Mouse (Mus musculus): ENCODE data around the gene Gm9999. TPM values are rescaled to one million over a fixed set of nuclear protein-coding genes. Genes with fewer than 3 reads are reported as not detected.
A peak's percentile ranks its signal among the peaks of the same experiment; 100 is the strongest.

The Gm9999 gene
- polyA plus RNA-seq, 1 experiment from 2014 or later, result not detected

GRCm38 (mm10) chr7:46999983-47000643 lies 16.7 kb downstream of the Gm9999 start:
- DNase-seq (ENCODE audit: low spot score), result no peak

GRCm38 (mm10) chr7:47000644-47000983 lies 17.2 kb downstream of the Gm9999 start:
- no peak for DNase-seq (ENCODE audit: low spot score)

- no peak for DNase-seq (ENCODE audit: low spot score)
These were observed 17.9 kb downstream of the Gm9999 start for GRCm38 (mm10) chr7:47001125-47001899.

GRCm38 (mm10) chr7:47001900-47002275 lies 18.5 kb downstream of the Gm9999 start:
- no peak for DNase-seq (ENCODE audit: low spot score)

- no peak for DNase-seq (ENCODE audit: low spot score)
These were observed 20.2 kb downstream of the Gm9999 start for GRCm38 (mm10) chr7:47003411-47004115.

GRCm38 (mm10) chr7:47007109-47007780 lies 23.9 kb downstream of the Gm9999 start:
- peak; percentile 33 for DNase-seq (ENCODE audit: low spot score)

- no peak for DNase-seq (ENCODE audit: low spot score)
These were observed 24.4 kb downstream of the Gm9999 start for GRCm38 (mm10) chr7:47007818-47008167.

GRCm38 (mm10) chr7:47008168-47008993 lies 25.0 kb downstream of the Gm9999 start, which contains the start of gene Spty2d1:
Gene Spty2d1 (minus strand): TSS chr7:47008411.
- DNase-seq (ENCODE audit: low spot score), result peak; percentile 99

- DNase-seq (ENCODE audit: low spot score), result peak; percentile 32
These were observed 29.9 kb downstream of the Gm9999 start for GRCm38 (mm10) chr7:47013131-47013767.

- no peak for DNase-seq (ENCODE audit: low spot score)
These were observed 31.4 kb downstream of the Gm9999 start for GRCm38 (mm10) chr7:47014564-47015389.

GRCm38 (mm10) chr7:47015390-47016065 lies 32.1 kb downstream of the Gm9999 start:
- peak; percentile 72 for DNase-seq (ENCODE audit: low spot score)

GRCm38 (mm10) chr7:47016602-47017001 lies 33.2 kb downstream of the Gm9999 start:
- no peak for DNase-seq (ENCODE audit: low spot score)

- no peak for DNase-seq (ENCODE audit: low spot score)
These were observed 33.8 kb downstream of the Gm9999 start for GRCm38 (mm10) chr7:47017146-47017545.

GRCm38 (mm10) chr7:47019641-47020040 lies 36.3 kb downstream of the Gm9999 start:
- DNase-seq (ENCODE audit: low spot score), result no peak

- no peak for DNase-seq (ENCODE audit: low spot score)
These were observed 37.6 kb downstream of the Gm9999 start for GRCm38 (mm10) chr7:47020956-47021355.

- DNase-seq (ENCODE audit: low spot score), result no peak
These were observed 39.1 kb downstream of the Gm9999 start for GRCm38 (mm10) chr7:47022482-47022881.

GRCm38 (mm10) chr7:47023530-47023929 lies 40.1 kb downstream of the Gm9999 start:
- DNase-seq (ENCODE audit: low spot score), result peak; percentile 84

GRCm38 (mm10) chr7:47024454-47024853 lies 41.1 kb downstream of the Gm9999 start:
- DNase-seq (ENCODE audit: low spot score), result no peak

GRCm38 (mm10) chr7:47025429-47025828 lies 42.0 kb downstream of the Gm9999 start:
- DNase-seq (ENCODE audit: low spot score), result no peak

Data from thymus, postnatal 0 days (tissue).